Mouse (Mus musculus) hindbrain, embryonic 12.5 days (tissue): ENCODE results near the gene Spata6. TPM values are rescaled to one million over a fixed set of nuclear protein-coding genes. Genes with fewer than 3 reads are reported as not detected.

ENCODE experiments used
- ATAC-seq: fragments of 200-750 bp; cut with Nextera tagmentation; 2 replicates; pipeline ENCODE4 v1.8.0; 2017; ENCODE audit warnings: moderate TSS enrichment; ENCODE audit not compliant: low FRiP score
- H3K27ac ChIP-seq: fragments of 300-500 bp; sonication (generic); 2 replicates; pipeline ENCODE4 v1.5.1; 2016; ENCODE audit warnings: mild to moderate bottlenecking
- H3K27me3 ChIP-seq: fragments of 300-500 bp; sonication (generic); 2 replicates; pipeline ENCODE4 v1.6.1; 2016; ENCODE audit warnings: mild to moderate bottlenecking
- H3K36me3 ChIP-seq: fragments of 300-500 bp; sonication (generic); 2 replicates; pipeline ENCODE4 v1.6.1; 2016; ENCODE audit warnings: mild to moderate bottlenecking
- H3K4me1 ChIP-seq: fragments of 300-500 bp; sonication (generic); 2 replicates; pipeline ENCODE4 v1.6.1; 2016
- H3K4me2 ChIP-seq: fragments of 300-500 bp; sonication (generic); replicated peaks from 2 replicates; pipeline ENCODE4 v1.6.1; 2016; ENCODE audit warnings: mild to moderate bottlenecking
- H3K4me3 ChIP-seq: fragments of 300-500 bp; sonication (generic); 2 replicates; pipeline ENCODE4 v1.5.1; 2016; ENCODE audit warnings: mild to moderate bottlenecking
- H3K9ac ChIP-seq: fragments of 300-500 bp; sonication (generic); 2 replicates; pipeline ENCODE4 v1.6.1; 2016; ENCODE audit warnings: mild to moderate bottlenecking, moderate library complexity
- H3K9me3 ChIP-seq: fragments of 300-500 bp; sonication (generic); replicated peaks from 2 replicates; pipeline ENCODE4 v1.6.1; 2016; ENCODE audit warnings: mild to moderate bottlenecking
- WGBS: fragments of 180-500 bp; shearing (Covaris S2); methylation state at CpG from one replicate; pipeline ENCODE4 v1.1.7; 2016; 5-methylcytosine and 5-hydroxymethylcytosine counted together
- polyA plus RNA-seq: library from polyadenylated mRNA; unstranded; fragments of >200 nt; fragmentation: Nextera tagmentation; extraction: Ambion mirVana; gene quantifications from 2 replicates; pipeline ENCODE4 v1.2.1, GENCODE M21; 2016

Gene Spata6
- 27.2 and 27.8 TPM in 2 replicates for polyA plus RNA-seq

GRCm38 (mm10) chr4:111719776-111720661 lies at the start of gene Spata6:
Gene Spata6 (plus strand): TSS chr4:111719984.
- Histone ChIP-seq H3K27ac (peak within 1 kb of the TSS; percentile 52), H3K9ac (peak within 1 kb of the TSS; percentile 73)
- ATAC-seq, result peak; percentile 97

GRCm38 (mm10) chr4:111670566-111671421 lies 49.0 kb upstream of the Spata6 start:
- ATAC-seq, result peak; percentile 51
- Histone ChIP-seq H3K4me2 (0 out of 2 replicates have a peak overlapping the region, but pooled peaks have one; percentile 4), H3K4me3 (no peak overlapping the region), H3K4me1 (peaks cover 12% of the 10 kb centered on the region), H3K36me3 (no peaks in the 10 kb centered on the region), H3K9me3 (no peaks in the 10 kb centered on the region), H3K9ac (0 out of 2 replicates have a peak overlapping the region, but pooled peaks have one; percentile 18), H3K27me3 (no peaks in the 10 kb centered on the region), H3K27ac (peak overlapping the region; percentile 79)
- 23% methylated on average over 12 of the region's 12 CpGs for WGBS

More at GRCm38 (mm10) chr4:111719776-111720661, at the start of gene Spata6:
- Histone ChIP-seq H3K4me1 (peaks cover 9% of the 10 kb centered on the region), H3K4me2 (peak within 1 kb of the TSS; percentile 78), H3K36me3 (no peaks in the 10 kb centered on the region), H3K27me3 (no peaks in the 10 kb centered on the region), H3K4me3 (peak within 1 kb of the TSS; percentile 87), H3K9me3 (no peaks in the 10 kb centered on the region)
- WGBS, result 1% methylated on average over 50 of the region's 50 CpGs

- H3K4me1 ChIP-seq, result peaks cover 12% of the 10 kb centered on the region
- H3K4me2 ChIP-seq, result no peak overlapping the region
- no peaks in the 10 kb centered on the region for H3K27me3 ChIP-seq
- no peak for ATAC-seq
- no peaks in the 10 kb centered on the region for H3K9me3 ChIP-seq
- H3K9ac ChIP-seq, result 0 out of 2 replicates have a peak overlapping the region, but pooled peaks have one; percentile 18
- 64% methylated on average over 4 of the region's 4 CpGs for WGBS
- H3K27ac ChIP-seq, result peak overlapping the region; percentile 79
- no peak overlapping the region for H3K4me3 ChIP-seq
- H3K36me3 ChIP-seq, result no peaks in the 10 kb centered on the region
Observed at GRCm38 (mm10) chr4:111671440-111671839, 48.3 kb upstream of the Spata6 start.

GRCm38 (mm10) chr4:111673904-111674303 lies 45.9 kb upstream of the Spata6 start:
- no peaks in the 10 kb centered on the region for H3K9me3 ChIP-seq
- H3K4me3 ChIP-seq, result no peak overlapping the region
- H3K27me3 ChIP-seq, result no peaks in the 10 kb centered on the region
- H3K4me2 ChIP-seq, result no peak overlapping the region
- peaks cover 12% of the 10 kb centered on the region for H3K4me1 ChIP-seq
- no peaks in the 10 kb centered on the region for H3K36me3 ChIP-seq
- H3K9ac ChIP-seq, result no peak overlapping the region
- no peak for ATAC-seq
- H3K27ac ChIP-seq, result no peak overlapping the region

- no peak overlapping the region for H3K9ac ChIP-seq
- 76% methylated on average over 5 of the region's 5 CpGs for WGBS
- H3K27me3 ChIP-seq, result no peaks in the 10 kb centered on the region
- H3K27ac ChIP-seq, result no peak overlapping the region
- peaks cover 2% of the 10 kb centered on the region; the same call in 1 of the 2 replicates for H3K4me1 ChIP-seq
- no peak overlapping the region for H3K4me3 ChIP-seq
- no peak overlapping the region for H3K4me2 ChIP-seq
- H3K36me3 ChIP-seq, result no peaks in the 10 kb centered on the region
- no peaks in the 10 kb centered on the region for H3K9me3 ChIP-seq
- ATAC-seq, result no peak; the same call in 1 of the 2 replicates
Observed at GRCm38 (mm10) chr4:111681926-111682325, 37.9 kb upstream of the Spata6 start.

GRCm38 (mm10) chr4:111682793-111683192 lies 37.0 kb upstream of the Spata6 start:
- Histone ChIP-seq H3K4me1 (peaks cover 4% of the 10 kb centered on the region), H3K27me3 (no peaks in the 10 kb centered on the region), H3K9me3 (no peaks in the 10 kb centered on the region), H3K4me3 (no peak overlapping the region), H3K27ac (no peak overlapping the region), H3K9ac (no peak overlapping the region), H3K36me3 (no peaks in the 10 kb centered on the region), H3K4me2 (no peak overlapping the region)
- WGBS, result 65% methylated on average over 3 of the region's 3 CpGs
- no peak for ATAC-seq

GRCm38 (mm10) chr4:111683843-111684242 lies 35.9 kb upstream of the Spata6 start:
- Histone ChIP-seq H3K36me3 (no peaks in the 10 kb centered on the region), H3K4me3 (no peak overlapping the region), H3K4me1 (peaks cover 4% of the 10 kb centered on the region), H3K4me2 (no peak overlapping the region), H3K27ac (no peak overlapping the region), H3K9ac (no peak overlapping the region), H3K27me3 (no peaks in the 10 kb centered on the region), H3K9me3 (no peaks in the 10 kb centered on the region)
- WGBS, result 84% methylated on average over 5 of the region's 5 CpGs
- no peak for ATAC-seq

- no peak overlapping the region for H3K4me2 ChIP-seq
- no peaks in the 10 kb centered on the region for H3K27me3 ChIP-seq
- no peak overlapping the region for H3K27ac ChIP-seq
- 75% methylated on average over 2 of the region's 2 CpGs for WGBS
- H3K4me1 ChIP-seq, result peaks cover 4% of the 10 kb centered on the region
- no peak overlapping the region for H3K4me3 ChIP-seq
- H3K9me3 ChIP-seq, result no peaks in the 10 kb centered on the region
- H3K36me3 ChIP-seq, result no peaks in the 10 kb centered on the region
- no peak for ATAC-seq
- no peak overlapping the region for H3K9ac ChIP-seq
Observed at GRCm38 (mm10) chr4:111685951-111686350, 33.8 kb upstream of the Spata6 start.

- Histone ChIP-seq H3K27ac (no peak overlapping the region), H3K9ac (no peak overlapping the region), H3K27me3 (no peaks in the 10 kb centered on the region), H3K4me2 (peak overlapping the region; percentile 35), H3K9me3 (no peaks in the 10 kb centered on the region), H3K4me3 (no peak overlapping the region), H3K4me1 (peaks cover 4% of the 10 kb centered on the region), H3K36me3 (no peaks in the 10 kb centered on the region)
- 8% methylated on average over 9 of the region's 9 CpGs for WGBS
- peak; percentile 66 for ATAC-seq
Observed at GRCm38 (mm10) chr4:111686951-111687350, 32.8 kb upstream of the Spata6 start.

- peaks cover 4% of the 10 kb centered on the region for H3K4me1 ChIP-seq
- H3K36me3 ChIP-seq, result no peaks in the 10 kb centered on the region
- H3K9ac ChIP-seq, result no peak overlapping the region
- no peak overlapping the region for H3K27ac ChIP-seq
- H3K9me3 ChIP-seq, result no peaks in the 10 kb centered on the region
- WGBS, result 18% methylated on average over 6 of the region's 6 CpGs
- H3K4me3 ChIP-seq, result no peak overlapping the region
- H3K4me2 ChIP-seq, result peak overlapping the region; percentile 36
- no peaks in the 10 kb centered on the region for H3K27me3 ChIP-seq
- no peak for ATAC-seq
Observed at GRCm38 (mm10) chr4:111687613-111688012, 32.2 kb upstream of the Spata6 start.

GRCm38 (mm10) chr4:111691057-111691543 lies 28.7 kb upstream of the Spata6 start:
- H3K9me3 ChIP-seq, result no peaks in the 10 kb centered on the region
- H3K9ac ChIP-seq, result no peak overlapping the region
- H3K27me3 ChIP-seq, result no peaks in the 10 kb centered on the region
- peak; percentile 59 for ATAC-seq
- no peaks in the 10 kb centered on the region for H3K36me3 ChIP-seq
- peaks cover 4% of the 10 kb centered on the region for H3K4me1 ChIP-seq
- 56% methylated on average over 5 of the region's 5 CpGs for WGBS
- no peak overlapping the region for H3K27ac ChIP-seq
- H3K4me3 ChIP-seq, result no peak overlapping the region
- H3K4me2 ChIP-seq, result no peak overlapping the region

GRCm38 (mm10) chr4:111701381-111701780 lies 18.4 kb upstream of the Spata6 start:
- Histone ChIP-seq H3K27me3 (no peaks in the 10 kb centered on the region), H3K9me3 (no peaks in the 10 kb centered on the region), H3K4me2 (no peak overlapping the region), H3K27ac (no peak overlapping the region), H3K4me3 (no peak overlapping the region), H3K36me3 (no peaks in the 10 kb centered on the region), H3K9ac (no peak overlapping the region), H3K4me1 (no peaks in the 10 kb centered on the region)
- no peak for ATAC-seq
- 77% methylated on average over 1 of the region's 1 CpGs for WGBS
